Mouse (Mus musculus) T-cell, adult 2 months (primary cell): ENCODE results near the gene Gm49322.
"Not testable (repeated sequence)": the region's sequence is repeated elsewhere in the genome, so short reads cannot be mapped to it uniquely, and the experiment has no call there.

Source experiments
- DNase-seq: peaks from one replicate; pipeline ENCODE4 v3.0.0; 2022; ENCODE audit warnings: low spot score

The Gm49322 gene

DNA sequence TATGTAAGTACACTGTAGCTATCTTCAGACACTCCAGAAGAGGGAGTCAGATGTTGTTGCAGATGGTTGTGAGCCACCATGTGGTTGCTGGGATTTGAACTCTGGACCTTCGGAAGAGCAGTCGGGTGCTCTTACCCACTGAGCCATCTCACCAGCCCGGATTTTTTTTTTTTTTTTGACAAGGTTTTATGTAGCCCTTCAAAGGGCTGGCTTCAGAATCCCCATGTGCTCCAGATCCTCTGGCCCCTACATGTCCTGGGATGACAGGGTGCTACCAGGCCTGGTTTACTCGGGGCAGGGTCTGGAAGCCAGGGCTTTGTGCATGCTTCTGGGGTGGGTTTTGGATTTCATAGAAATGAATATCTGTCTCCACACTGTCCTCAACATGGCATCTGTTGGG is at the start of gene Gm49322:
Gene Gm49322, plus strand, starts transcription at position 301 of the 400 bp plus-strand sequence.
- not testable (repeated sequence) for DNase-seq

DNA sequence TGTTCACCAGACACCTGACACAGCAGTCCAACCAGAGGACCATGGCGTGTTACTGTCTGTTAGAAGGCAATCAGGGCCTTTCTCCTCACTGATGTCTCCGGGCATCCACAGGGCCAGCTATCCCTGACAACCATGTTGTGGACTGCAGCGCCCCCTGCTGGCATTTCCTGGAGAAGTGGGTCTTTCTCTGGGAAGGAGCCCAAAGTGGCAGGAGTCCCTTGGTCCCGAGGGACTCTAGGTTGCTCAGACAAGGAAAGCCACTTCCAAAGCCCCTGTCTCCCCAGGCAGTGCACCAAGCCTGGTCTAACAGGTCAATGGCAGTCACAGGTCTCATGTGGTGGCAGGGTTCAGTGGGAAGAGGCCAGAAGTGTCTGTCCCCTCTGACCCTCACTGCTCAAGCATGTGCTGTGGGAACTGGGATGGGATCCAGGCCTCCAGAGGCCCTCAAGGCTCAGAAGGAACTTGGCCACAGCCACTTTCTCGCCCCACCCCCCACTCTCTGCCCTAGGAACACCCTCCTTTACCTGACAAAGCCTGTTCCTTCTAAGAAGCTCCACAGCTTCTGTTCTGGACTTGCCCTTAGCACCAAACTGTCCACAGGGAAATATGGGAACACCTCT is 48.4 kb upstream of the Gm49322 start:
- DNase-seq, result peak; percentile 62

DNA sequence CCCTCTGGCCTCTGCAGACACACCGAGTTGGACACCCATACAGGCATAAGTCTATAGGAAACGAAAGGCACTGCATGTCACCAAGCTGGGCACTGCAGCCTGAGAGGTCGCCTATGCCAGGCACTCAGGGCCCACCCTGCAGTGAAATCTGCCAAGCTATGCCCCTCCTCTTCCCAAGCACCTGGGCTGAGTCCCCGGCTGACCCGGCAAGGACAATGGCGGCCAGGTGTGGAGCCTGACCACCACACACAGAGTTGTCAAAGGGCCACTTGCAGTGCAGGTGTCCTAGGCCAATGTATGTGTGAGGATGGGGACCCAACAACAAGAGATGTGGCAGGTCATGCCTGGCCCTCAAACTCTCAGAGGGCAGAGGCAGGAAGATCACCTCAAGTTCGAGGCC is 46.4 kb upstream of the Gm49322 start:
- no peak for DNase-seq

DNA sequence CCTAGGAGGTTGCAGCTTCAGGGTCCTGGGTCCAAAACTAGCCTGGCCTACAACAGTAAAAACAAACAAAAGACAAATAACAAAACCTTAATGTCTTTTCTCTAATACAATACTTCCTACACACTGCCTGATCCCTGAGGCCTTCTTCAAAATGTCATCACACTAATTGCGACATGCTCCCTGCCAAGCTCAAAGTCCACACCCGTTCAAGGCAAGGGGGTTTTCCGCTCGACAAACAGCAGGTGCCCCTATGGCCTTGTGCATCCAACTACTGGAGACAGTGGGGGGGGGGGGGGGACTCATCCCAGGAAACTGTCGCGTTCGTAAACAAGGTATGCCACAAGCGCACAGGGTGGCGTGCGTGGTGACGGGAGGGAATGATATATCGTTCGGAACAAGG is 45.2 kb upstream of the Gm49322 start:
- no peak for DNase-seq

DNA sequence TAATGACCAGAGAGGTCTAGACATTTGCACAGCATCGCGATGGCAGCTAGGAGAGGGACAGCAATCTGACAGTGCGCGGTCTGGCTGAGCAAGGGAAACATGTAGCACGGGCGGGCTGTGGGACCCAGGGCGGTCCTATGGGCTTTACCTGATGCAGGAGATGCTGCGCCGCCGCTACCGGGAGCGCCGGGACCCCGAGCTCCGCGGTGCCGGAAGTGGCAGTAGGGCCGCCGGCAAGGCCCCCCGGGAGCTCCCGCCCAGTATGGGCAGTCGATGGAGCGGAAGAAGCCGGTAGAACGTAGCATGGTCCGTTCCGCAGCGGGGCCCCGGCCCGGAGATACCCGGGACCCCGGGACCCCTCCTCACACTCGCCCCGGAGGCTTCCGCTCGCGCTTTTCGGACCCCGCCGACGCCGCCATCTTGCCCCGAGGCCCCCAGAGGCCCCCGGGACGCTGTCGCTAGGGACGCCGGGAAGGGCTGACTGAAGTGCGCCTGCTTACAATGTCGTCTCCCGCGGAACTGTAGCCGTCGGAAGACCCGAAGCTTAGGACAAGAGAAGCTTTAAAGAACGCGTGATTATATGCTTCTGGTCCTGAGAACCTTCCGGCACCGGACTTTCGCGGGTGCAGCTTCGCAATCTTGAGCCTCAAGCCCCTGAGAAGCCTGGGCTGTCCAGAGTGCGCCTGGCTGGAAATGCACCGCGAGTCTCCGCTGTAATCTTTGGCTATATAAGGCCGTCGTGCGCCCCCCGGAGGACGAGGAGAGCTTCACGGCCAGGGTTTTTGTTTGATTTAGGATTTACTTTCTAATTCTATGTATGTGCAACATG is 44.5 kb upstream of the Gm49322 start, which contains the start of gene Rexo1:
Gene Rexo1, minus strand, starts transcription at position 445 of the 829 bp plus-strand sequence.
- peak; percentile 92 for DNase-seq

DNA sequence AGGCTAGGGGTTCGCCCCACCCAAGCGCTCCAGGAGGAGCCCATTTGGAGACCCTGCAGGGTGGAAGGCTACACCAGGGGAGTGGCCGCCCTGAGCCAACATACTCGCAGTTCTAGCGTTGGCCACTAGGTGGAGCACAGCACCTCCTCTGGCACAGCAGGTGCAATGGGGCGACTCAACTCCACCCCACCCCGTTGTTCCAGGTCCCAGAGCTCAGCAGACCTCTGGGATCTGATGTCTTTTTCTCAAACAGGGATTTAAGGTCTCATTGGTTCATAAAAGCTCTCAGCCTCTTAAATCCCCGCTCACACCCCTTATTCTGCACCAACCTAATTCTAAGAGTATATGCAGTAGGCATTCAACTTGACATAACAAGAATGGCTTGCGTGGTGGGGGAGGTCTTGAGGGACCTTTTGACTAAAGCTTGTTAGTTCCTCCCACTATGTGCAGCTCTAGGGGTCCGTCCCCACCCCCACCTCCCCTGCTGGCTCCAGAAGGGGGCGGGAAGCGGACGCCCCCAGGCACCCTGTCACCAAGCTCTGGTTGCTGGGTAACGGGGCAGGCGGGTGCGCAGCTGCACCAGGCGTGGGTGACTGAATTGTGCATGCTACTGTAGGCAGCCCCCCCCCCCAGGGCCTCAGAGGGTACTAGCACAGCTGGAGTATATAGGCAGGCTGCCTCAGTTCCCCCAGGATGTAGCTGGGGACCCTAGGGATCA is 39.3 kb upstream of the Gm49322 start:
- DNase-seq, result peak; percentile 81

DNA sequence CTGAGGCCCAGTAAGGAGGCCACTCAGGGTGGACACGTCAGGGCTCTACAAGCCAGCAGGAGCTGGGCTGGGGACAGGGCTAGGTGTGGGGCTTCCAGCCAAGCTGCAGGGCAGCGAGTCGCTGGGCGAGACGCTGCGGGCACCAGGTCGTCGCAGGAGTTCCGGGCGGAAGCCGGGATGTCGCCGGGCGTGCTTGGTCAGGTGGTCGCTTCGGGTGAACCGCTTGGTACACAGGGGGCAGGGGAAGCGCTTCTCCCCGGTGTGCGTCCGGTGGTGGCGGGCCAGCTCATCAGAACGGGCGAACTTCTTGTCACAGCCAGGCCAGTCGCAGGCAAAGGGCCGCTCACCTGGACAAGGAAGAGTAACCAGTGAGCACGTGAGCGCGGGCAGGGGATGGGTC is 36.9 kb upstream of the Gm49322 start:
- DNase-seq, result no peak

- peak; percentile 31 for DNase-seq
These were observed 36.2 kb upstream of the Gm49322 start for GRCm38 (mm10) chr10:80569664-80570066.

- no peak for DNase-seq
These were observed 35.4 kb upstream of the Gm49322 start for GRCm38 (mm10) chr10:80570419-80570818.

- DNase-seq, result no peak
These were observed 34.7 kb upstream of the Gm49322 start for GRCm38 (mm10) chr10:80570871-80571836.

GRCm38 (mm10) chr10:80572477-80572876 is 33.3 kb upstream of the Gm49322 start:
- no peak for DNase-seq

GRCm38 (mm10) chr10:80573944-80574343 is 31.9 kb upstream of the Gm49322 start:
- DNase-seq, result no peak

DNA sequence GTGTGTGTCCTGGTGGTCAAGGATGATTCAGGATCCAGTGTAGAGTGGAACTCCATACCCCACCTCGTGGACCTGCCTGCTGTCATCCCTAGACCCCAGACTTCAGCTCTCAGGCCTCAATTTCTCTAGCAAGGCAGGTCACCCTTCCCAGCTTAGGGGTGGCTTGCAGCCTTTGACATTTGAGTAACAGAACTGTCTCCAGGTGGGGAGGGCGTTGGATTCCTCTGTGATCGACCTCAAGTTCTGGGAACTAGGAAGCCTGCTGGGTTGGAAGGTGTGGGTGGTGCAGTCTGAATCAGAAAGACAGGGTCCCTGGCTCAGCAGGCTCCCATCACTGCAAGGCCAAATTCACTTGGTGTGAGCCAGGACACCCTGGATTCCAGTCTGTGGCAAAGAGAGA is 30.9 kb upstream of the Gm49322 start:
- DNase-seq, result no peak

DNA sequence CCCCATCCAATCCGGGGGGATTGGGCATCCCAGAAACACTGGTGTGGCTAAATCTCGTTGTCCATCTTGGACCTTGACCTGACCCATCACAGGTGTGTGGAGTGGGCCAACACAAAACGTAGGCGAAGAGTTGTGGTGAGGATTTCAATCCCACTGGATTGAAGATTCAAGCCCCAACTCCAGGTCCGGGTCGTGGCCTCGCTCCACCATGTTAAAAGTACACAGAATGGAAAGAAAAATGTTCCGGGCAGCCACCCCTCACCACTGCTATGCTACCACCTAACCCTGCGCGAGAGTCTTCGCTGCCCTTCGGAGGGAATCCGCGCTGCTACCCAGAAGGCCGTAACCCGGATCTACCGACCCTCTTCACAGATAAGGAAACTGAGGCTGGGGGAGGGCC is 29.9 kb upstream of the Gm49322 start:
- no peak for DNase-seq

GRCm38 (mm10) chr10:80576351-80577194 is 29.2 kb upstream of the Gm49322 start:
- peak; percentile 60 for DNase-seq

- peak; percentile 99 for DNase-seq
These were observed 28.4 kb upstream of the Gm49322 start, which contains the start of gene Klf16 for GRCm38 (mm10) chr10:80577195-80578130. TSS of gene Klf16 (minus strand) at chr10:80577321.

GRCm38 (mm10) chr10:80578131-80578750 is 27.6 kb upstream of the Gm49322 start:
- peak; percentile 85 for DNase-seq

DNA sequence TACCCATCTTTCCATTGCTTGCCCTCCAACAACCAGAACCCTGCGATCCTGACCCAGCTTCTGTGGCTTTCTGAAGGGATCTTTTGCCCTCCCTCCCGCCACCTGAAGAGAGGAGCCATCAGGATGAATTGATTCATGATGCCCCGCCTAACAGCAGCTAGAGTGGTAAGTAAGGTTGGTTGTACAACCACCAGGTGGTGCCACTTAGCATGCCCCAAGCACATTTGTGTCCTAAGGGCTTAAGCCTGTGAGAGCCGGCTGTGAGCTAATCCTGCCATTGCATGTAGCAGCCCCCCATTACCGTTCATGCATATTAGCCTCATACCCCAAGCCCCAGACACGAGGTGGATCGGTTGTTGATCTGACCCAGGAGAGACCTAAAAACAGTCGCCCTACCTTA is 26.9 kb upstream of the Gm49322 start:
- DNase-seq, result peak; percentile 80

- no peak for DNase-seq
These were observed 22.8 kb upstream of the Gm49322 start for GRCm38 (mm10) chr10:80583047-80583446.
